Mouse (Mus musculus) embryonic fibroblast, embryonic 13.5 days (primary cell): ENCODE data around the gene Itga11.

Experiments
- CTCF ChIP-seq: IDR thresholded peaks from 2 replicates; pipeline ENCODE4 v1.5.1; 2011; ENCODE audit warnings: mild to moderate bottlenecking, control low read depth, low read length, moderate library complexity, borderline replicate concordance; ENCODE audit not compliant: insufficient read depth
- POLR2A ChIP-seq: IDR thresholded peaks from 2 replicates; pipeline ENCODE4 v1.6.1; 2011; ENCODE audit warnings: low read depth, mild to moderate bottlenecking, control low read depth, low read length, moderate library complexity

GRCm38 (mm10) chr9:62646721-62647183, 30.9 kb upstream of the Itga11 start:
- TF ChIP-seq CTCF (no peak), POLR2A (0 out of 2 replicates have a peak, but pooled peaks have one; percentile 36)
